Mouse (Mus musculus): ENCODE data around the gene Rbm17.

GRCm38 (mm10) chr2:11563256-11563655 is 40.7 kb downstream of the Rbm17 start:
- TF ChIP-seq CTCF (IDR thresholded peaks at IDR 0.05 in 2 of 3, conservative IDR thresholded peaks at IDR 0.05 in 1 of 3; ENCODE audit: control insufficient read depth in 1 of 3, insufficient read depth in 1 of 3, low read depth in 2 of 3, low read length in 3 of 3, poor library complexity in 1 of 3, severe bottlenecking in 1 of 3) (no peak), E2F4 (IDR thresholded peaks at IDR 0.05; ENCODE audit: borderline replicate concordance, low read depth, low read length) (no peak), UBTF (IDR thresholded peaks at IDR 0.05; ENCODE audit: borderline replicate concordance, insufficient read depth, low read depth, low read length) (no peak), NRF1 (IDR thresholded peaks at IDR 0.05; ENCODE audit: insufficient read depth, low read depth, low read length, poor library complexity, severe bottlenecking) (no peak), EP300 (IDR thresholded peaks at IDR 0.05; ENCODE audit: low read depth in 1 of 2, low read length in 2 of 2) (no peak)

Measured in MEL (cell line).